Mouse (Mus musculus) midbrain, embryonic 13.5 days (tissue): ENCODE results near the gene Tmem201. TPM values are rescaled to one million over a fixed set of nuclear protein-coding genes. Genes with fewer than 3 reads are reported as not detected.
"Not testable (repeated sequence)": the region's sequence is repeated elsewhere in the genome, so short reads cannot be mapped to it uniquely, and the experiment has no call there.

Experiments
- ATAC-seq: fragments of 200-750 bp; cut with Nextera tagmentation; 2 replicates; pipeline ENCODE4 v1.8.0; 2017; ENCODE audit warnings: mild to moderate bottlenecking, moderate TSS enrichment, moderate library complexity
- H3K27ac ChIP-seq: fragments of 300-500 bp; sonication (generic); 2 replicates; pipeline ENCODE4 v1.5.1; 2015; ENCODE audit warnings: inconsistent platforms, mild to moderate bottlenecking, moderate library complexity
- H3K27me3 ChIP-seq: fragments of 300-500 bp; sonication (generic); 2 replicates; pipeline ENCODE4 v1.6.1; 2015; ENCODE audit warnings: mild to moderate bottlenecking, inconsistent platforms
- H3K36me3 ChIP-seq: fragments of 300-500 bp; sonication (generic); 2 replicates; pipeline ENCODE4 v1.6.1; 2015; ENCODE audit warnings: mild to moderate bottlenecking, inconsistent platforms
- H3K4me1 ChIP-seq: fragments of 300-500 bp; sonication (generic); replicated peaks from 2 replicates; pipeline ENCODE4 v1.6.1; 2015; ENCODE audit warnings: inconsistent platforms
- H3K4me2 ChIP-seq: fragments of 300-500 bp; sonication (generic); replicated peaks from 2 replicates; pipeline ENCODE4 v1.6.1; 2015; ENCODE audit warnings: moderate library complexity, mild to moderate bottlenecking, inconsistent platforms
- H3K4me3 ChIP-seq: fragments of 300-500 bp; sonication (generic); replicated peaks from 2 replicates; pipeline ENCODE4 v1.5.1; 2015; ENCODE audit warnings: mild to moderate bottlenecking, inconsistent platforms
- H3K9ac ChIP-seq: fragments of 300-500 bp; sonication (generic); replicated peaks from 2 replicates; pipeline ENCODE4 v1.6.1; 2015; ENCODE audit warnings: mild to moderate bottlenecking, inconsistent platforms
- H3K9me3 ChIP-seq: fragments of 300-500 bp; sonication (generic); 2 replicates; pipeline ENCODE4 v1.6.1; 2016; ENCODE audit warnings: mild to moderate bottlenecking, inconsistent platforms
- WGBS: fragments of 180-500 bp; shearing (Covaris S2); methylation state at CpG from one replicate; pipeline ENCODE4 v1.1.7; 2015; 5-methylcytosine and 5-hydroxymethylcytosine counted together
- polyA plus RNA-seq: library from polyadenylated mRNA; unstranded; fragments of >200 nt; fragmentation: Nextera tagmentation; extraction: Ambion mirVana; gene quantifications from 2 replicates; pipeline ENCODE4 v1.2.1, GENCODE M21; 2015

The Tmem201 gene
- polyA plus RNA-seq, 1 experiment from 2014 or later = 40.6 TPM

DNA sequence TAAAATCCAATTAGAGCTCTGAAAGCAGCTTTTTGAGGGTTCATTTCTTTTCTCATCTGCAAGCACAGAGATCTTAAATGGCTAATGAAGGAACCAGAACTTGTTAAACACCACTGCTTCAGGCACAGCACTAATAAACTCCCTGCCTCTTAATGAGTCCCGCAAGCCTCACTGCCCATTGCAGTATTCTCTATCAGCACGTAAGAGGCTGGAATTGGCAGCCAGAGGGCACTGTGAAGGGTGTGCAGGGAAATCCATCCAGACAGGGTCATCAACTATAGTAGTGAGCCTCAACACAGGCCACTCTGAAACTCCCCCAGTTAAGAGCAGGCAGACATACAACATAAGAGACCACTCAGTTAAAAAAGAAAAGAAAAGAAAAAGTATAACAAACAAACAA is 34.5 kb upstream of the Tmem201 start:
- Histone ChIP-seq H3K9me3 (no peaks in the 10 kb centered on the region), H3K36me3 (no peaks in the 10 kb centered on the region), H3K9ac (no peak overlapping the region), H3K4me3 (no peak overlapping the region), H3K27ac (no peak overlapping the region), H3K27me3 (peaks cover 14% of the 10 kb centered on the region), H3K4me1 (peaks cover 26% of the 10 kb centered on the region), H3K4me2 (peak overlapping the region; percentile 98)
- 20% methylated on average over 2 of the region's 2 CpGs for WGBS
- ATAC-seq = no peak

DNA sequence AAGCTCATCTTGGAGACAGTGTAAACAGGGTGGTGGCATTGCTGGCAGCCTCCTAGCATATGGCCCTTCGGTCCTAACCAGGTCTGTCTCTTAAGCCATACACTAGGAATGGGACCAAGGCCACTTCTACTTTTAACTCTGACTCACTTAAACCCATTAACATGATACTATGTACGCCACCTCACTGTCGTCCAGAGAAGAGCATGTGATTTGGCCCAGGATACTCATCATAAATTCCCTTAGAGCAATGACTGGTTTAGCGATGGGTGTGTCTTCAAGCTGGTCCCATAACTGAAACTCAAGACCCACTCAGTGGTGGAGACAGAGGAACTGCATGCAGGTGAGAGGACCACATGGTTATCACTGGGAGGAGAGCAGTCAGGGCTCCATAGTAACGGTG is 27.4 kb upstream of the Tmem201 start:
- no peaks in the 10 kb centered on the region for H3K4me1 ChIP-seq
- ATAC-seq = no peak
- WGBS = 92% methylated on average over 5 of the region's 5 CpGs
- H3K4me3 ChIP-seq = no peak overlapping the region
- H3K27me3 ChIP-seq = no peaks in the 10 kb centered on the region
- H3K36me3 ChIP-seq = peaks cover 12% of the 10 kb centered on the region
- H3K27ac ChIP-seq = no peak overlapping the region
- H3K9ac ChIP-seq = no peak overlapping the region
- H3K4me2 ChIP-seq = no peak overlapping the region
- no peaks in the 10 kb centered on the region for H3K9me3 ChIP-seq

DNA sequence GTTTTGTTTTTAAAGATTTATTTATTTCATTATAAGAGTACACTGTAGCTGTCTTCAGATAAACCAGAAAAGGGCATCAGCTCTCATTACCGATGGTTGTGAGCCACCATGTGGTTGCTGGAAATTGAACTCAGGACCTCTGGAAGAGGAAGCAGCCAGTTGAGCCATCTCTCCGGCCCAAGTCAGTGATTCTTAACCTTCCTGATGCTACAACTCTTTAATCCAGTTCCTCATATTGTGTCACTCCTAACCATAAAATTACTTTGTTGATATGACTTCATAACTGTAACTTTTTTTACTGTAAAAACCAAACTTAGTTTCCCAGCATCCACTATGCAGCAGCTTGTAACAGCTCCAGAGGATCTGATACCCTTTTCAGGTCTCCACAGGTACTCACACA is 25.5 kb upstream of the Tmem201 start:
- 97% methylated on average over 2 of the region's 2 CpGs for WGBS
- H3K9me3 ChIP-seq = no peaks in the 10 kb centered on the region
- no peak overlapping the region for H3K9ac ChIP-seq
- peaks cover 16% of the 10 kb centered on the region for H3K36me3 ChIP-seq
- no peaks in the 10 kb centered on the region; the same call in 1 of the 2 replicates for H3K4me1 ChIP-seq
- no peaks in the 10 kb centered on the region for H3K27me3 ChIP-seq
- H3K27ac ChIP-seq = no peak overlapping the region
- no peak overlapping the region for H3K4me3 ChIP-seq
- ATAC-seq = no peak
- no peak overlapping the region for H3K4me2 ChIP-seq

DNA sequence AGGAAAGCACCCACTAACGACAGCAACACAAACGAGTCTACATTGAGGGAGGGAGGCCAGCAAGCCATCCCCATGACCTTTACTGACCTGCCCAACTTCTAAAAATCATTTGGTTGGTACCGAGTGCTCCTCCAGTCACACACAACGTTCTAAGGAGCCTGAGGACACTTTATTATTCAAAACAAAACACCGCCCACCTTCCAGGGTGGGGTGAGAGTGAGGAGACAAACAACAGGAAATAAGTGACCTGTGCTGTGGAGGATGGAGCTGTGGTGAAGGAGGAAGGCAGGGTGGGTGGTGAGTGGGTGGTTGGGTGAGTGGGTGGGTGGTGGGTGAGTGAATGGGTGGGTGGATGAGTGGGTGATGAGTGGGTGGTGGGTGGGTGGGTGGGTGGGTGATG is 21.7 kb upstream of the Tmem201 start:
- 77% methylated on average over 5 of the region's 5 CpGs for WGBS
- Histone ChIP-seq H3K36me3 (peaks cover 19% of the 10 kb centered on the region), H3K9me3 (no peaks in the 10 kb centered on the region), H3K4me1 (no peaks in the 10 kb centered on the region; the same call in 1 of the 2 replicates), H3K4me2 (no peak overlapping the region), H3K4me3 (no peak overlapping the region), H3K9ac (no peak overlapping the region), H3K27ac (no peak overlapping the region), H3K27me3 (no peaks in the 10 kb centered on the region)
- ATAC-seq = no peak

DNA sequence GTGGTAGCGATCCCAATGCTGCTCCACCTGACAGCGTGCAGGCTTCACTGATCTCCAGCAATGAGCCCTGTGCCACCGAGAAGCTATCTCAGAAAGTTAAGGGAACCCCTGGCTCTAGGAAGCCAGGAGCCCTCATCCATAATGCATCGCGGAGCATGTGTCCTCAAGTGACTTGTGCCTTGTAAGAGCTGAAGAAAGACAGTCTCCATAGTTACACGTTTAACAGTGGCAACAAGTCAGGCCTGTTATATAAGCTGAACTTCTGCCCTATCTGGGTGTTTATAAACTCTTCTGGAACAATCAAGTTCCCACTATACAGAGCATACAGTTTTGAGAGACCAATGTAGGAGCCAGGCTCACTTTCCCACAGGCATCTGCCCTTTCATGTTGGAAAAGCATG is 20.6 kb upstream of the Tmem201 start:
- Histone ChIP-seq H3K9ac (no peak overlapping the region), H3K4me3 (no peak overlapping the region), H3K4me2 (no peak overlapping the region), H3K36me3 (peaks cover 19% of the 10 kb centered on the region), H3K4me1 (peaks cover under 1% of the 10 kb centered on the region; the same call in 1 of the 2 replicates), H3K27ac (no peak overlapping the region), H3K9me3 (no peaks in the 10 kb centered on the region), H3K27me3 (peaks cover 6% of the 10 kb centered on the region; the same call in 1 of the 2 replicates)
- WGBS = 80% methylated on average over 6 of the region's 6 CpGs
- no peak for ATAC-seq

DNA sequence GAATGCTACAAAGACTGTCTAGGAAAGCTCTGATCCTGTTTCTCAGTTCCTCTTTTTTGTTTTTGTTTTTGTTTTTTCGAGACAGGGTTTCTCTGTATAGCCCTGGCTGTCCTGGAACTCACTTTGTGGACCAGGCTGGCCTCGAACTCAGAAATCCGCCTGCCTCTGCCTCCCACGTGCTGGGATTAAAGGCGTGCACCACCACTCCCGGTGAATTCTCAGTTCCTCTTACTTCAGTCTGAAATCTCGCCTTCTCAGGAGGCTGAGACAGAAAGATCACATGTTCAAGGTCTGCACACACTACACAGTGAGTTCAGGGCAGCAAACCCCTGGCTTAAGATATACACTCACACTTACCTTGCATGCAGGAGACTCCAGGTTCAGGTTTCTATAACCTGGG is 18.7 kb upstream of the Tmem201 start:
- H3K9ac ChIP-seq, H3K27me3 ChIP-seq, ATAC-seq, H3K4me2 ChIP-seq, H3K27ac ChIP-seq, H3K9me3 ChIP-seq, H3K4me3 ChIP-seq: not testable (repeated sequence)
- WGBS = 93% methylated on average over 7 of the region's 7 CpGs
- Histone ChIP-seq H3K36me3 (peaks cover 14% of the 10 kb centered on the region), H3K4me1 (peaks cover 15% of the 10 kb centered on the region)

DNA sequence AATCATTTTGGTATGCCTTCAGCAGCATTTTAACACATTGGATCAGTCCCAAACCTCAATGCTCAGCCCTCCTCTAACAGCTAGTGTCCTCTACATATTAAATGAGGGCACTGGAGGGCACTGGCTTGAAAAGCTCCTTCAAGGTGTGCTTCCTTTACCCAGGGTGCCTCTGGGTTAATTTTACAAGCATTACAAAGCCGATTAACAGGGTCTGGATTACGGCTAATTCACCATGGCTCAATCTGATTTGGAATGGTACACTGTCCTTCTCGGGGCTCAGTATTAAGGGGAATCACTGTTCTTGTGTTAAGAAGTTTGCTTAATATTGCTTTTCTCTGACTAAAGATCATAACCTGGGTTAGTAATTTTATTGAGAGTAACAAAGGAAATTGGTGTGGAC is 15.0 kb upstream of the Tmem201 start:
- Histone ChIP-seq H3K27me3 (peaks cover 11% of the 10 kb centered on the region), H3K9ac (no peak overlapping the region), H3K4me1 (peaks cover 25% of the 10 kb centered on the region), H3K27ac (no peak overlapping the region), H3K4me2 (no peak overlapping the region), H3K9me3 (no peaks in the 10 kb centered on the region), H3K36me3 (peaks cover 11% of the 10 kb centered on the region), H3K4me3 (no peak overlapping the region)
- ATAC-seq = peak; percentile 65; the same call in 1 of the 2 replicates
- 40% methylated on average over 3 of the region's 3 CpGs for WGBS

DNA sequence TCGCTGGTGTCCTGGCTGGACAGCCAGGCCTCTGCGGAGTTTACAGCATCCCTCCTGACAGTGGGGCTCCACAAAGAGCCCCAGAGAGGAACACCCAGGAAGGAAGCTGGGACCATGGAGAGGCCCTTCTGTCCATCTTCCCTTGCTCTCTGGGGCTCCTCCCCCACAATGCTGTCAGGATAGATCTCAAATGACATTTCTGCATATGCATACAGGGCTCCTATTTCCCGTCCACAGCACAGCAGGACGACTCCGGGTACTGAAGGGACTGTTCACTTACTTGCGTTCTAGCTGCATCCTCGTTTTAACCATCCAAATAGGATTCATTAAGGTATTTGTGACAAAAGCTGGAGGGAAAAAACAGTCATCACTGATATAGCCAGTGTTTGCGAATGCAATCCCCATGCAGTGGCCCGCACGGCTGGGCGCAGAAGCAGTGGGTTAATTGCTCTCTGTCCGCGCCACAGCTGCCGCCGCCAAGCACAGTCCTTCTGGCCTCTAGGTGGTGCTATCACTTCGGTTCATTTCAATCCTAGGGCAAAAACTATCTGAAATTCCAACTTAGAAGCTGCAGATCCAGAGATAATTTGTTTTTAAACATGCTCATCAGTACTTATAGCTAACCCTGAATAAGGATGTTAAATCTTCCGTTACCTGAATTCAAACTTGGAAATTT is 14.4 kb upstream of the Tmem201 start:
- Histone ChIP-seq H3K9ac (peak overlapping the region; percentile 34; the same call in 1 of the 2 replicates), H3K4me2 (peak overlapping the region; percentile 21), H3K27me3 (peaks cover 11% of the 10 kb centered on the region), H3K27ac (no peak overlapping the region), H3K4me1 (peaks cover 25% of the 10 kb centered on the region), H3K36me3 (peaks cover 11% of the 10 kb centered on the region), H3K4me3 (no peak overlapping the region), H3K9me3 (no peaks in the 10 kb centered on the region)
- peak; percentile 88 for ATAC-seq
- 20% methylated on average over 17 of the region's 17 CpGs for WGBS

DNA sequence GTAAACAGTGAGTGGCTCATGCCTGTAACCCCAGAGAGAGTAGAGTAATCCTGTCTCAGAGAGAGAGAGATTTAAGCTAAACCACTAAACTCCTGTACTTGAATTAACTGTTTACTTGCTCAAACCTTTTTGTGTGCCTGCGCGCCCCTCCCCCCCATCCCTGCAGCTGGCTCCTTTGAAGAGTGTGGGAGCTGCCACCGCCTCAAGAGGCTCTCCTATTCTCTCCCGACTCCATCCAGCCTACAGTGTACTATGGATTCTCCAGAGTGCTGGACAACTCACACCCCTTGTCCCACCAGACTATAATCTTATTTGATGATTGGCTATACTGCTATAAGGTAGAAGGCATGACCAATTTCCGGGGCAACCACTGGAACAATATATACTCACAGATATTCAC is 12.8 kb upstream of the Tmem201 start:
- no peak overlapping the region for H3K4me2 ChIP-seq
- no peak overlapping the region; the same call in 1 of the 2 replicates for H3K27ac ChIP-seq
- WGBS = 23% methylated on average over 5 of the region's 5 CpGs
- H3K4me3 ChIP-seq = no peak overlapping the region
- no peaks in the 10 kb centered on the region for H3K9me3 ChIP-seq
- peaks cover 13% of the 10 kb centered on the region for H3K36me3 ChIP-seq
- no peak overlapping the region for H3K9ac ChIP-seq
- peaks cover 25% of the 10 kb centered on the region for H3K4me1 ChIP-seq
- ATAC-seq = no peak
- peaks cover 11% of the 10 kb centered on the region for H3K27me3 ChIP-seq

DNA sequence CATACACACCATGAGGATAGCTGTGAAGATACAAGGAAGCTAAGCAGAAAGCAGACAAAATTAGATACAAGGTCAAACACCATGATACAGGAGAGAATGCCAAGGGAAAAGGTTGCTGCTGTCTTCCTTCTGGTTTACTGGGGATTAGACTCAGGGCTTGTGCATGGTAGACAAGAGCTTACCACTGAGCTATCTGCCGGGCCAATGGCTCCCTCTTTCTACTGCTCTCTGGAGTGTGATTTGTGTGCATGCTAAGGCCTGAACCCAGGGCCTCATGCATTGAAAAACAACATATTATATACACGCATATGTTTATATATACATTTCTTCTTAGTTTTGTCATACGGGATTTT is 11.8 kb upstream of the Tmem201 start:
- WGBS = 96% methylated on average over 3 of the region's 3 CpGs
- H3K9me3 ChIP-seq, H3K4me3 ChIP-seq, ATAC-seq, H3K4me2 ChIP-seq, H3K27ac ChIP-seq, H3K9ac ChIP-seq: not testable (repeated sequence)
- H3K27me3 ChIP-seq = peaks cover 11% of the 10 kb centered on the region
- H3K4me1 ChIP-seq = peaks cover 25% of the 10 kb centered on the region
- H3K36me3 ChIP-seq = peaks cover 19% of the 10 kb centered on the region

DNA sequence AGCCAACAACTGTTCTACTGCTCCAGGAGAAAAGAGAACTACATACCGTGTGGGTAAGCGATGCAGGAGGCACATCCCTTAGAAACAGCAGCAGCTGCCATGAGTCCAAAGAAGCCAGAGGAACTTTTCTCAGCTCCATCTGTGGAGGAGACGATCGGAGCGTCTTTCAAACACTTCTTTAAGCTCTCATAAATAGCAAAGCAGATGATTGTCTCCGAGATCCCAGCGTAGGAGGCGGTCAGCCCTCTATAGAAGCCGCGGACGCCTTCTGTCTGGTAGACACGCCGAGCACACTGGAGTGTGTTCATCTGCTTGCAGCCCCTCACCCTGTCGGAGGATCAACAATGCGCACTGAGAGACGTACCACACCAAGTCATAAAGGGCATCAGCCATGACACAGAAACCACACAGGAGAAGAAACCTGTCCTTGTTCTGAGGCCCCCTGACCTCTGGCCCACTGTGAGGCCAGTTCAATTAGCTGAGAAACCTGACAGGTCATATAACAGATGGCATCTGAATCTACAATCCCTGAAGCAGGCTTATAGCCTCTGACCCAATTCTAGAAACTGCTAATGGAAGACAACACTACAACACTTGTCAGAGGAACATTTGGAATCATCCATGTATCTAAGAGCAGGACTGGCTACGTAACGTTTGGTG is 11.3 kb upstream of the Tmem201 start:
- Histone ChIP-seq H3K9ac (no peak overlapping the region), H3K36me3 (peaks cover 22% of the 10 kb centered on the region), H3K27me3 (peaks cover 8% of the 10 kb centered on the region), H3K4me1 (peaks cover 25% of the 10 kb centered on the region), H3K4me2 (no peak overlapping the region), H3K27ac (no peak overlapping the region), H3K4me3 (no peak overlapping the region), H3K9me3 (no peaks in the 10 kb centered on the region)
- ATAC-seq = no peak
- 84% methylated on average over 18 of the region's 18 CpGs for WGBS

DNA sequence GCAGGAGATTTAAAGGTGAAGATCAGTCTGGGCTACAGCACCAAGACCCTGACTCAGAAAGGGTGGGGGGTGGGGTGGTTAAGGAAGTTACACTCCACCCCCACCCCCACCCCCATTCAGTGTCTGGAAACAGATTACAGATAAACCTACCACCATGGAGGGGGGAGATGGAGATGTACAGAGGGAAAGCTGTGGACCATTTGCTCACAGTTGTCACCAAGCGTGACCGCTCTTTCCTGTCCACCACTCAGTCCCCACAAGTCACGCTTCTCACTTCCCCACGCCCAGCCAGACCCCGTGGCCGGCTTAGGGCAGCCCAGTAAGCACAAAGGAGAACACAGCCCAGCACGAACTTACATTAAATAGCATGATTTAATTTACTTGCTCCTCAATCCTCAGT is 6.3 kb upstream of the Tmem201 start:
- 93% methylated on average over 7 of the region's 7 CpGs for WGBS
- ATAC-seq = no peak
- H3K27me3 ChIP-seq = no peaks in the 10 kb centered on the region
- peaks cover 46% of the 10 kb centered on the region for H3K36me3 ChIP-seq
- no peak overlapping the region for H3K4me3 ChIP-seq
- H3K27ac ChIP-seq = no peak overlapping the region
- no peaks in the 10 kb centered on the region for H3K4me1 ChIP-seq
- H3K9me3 ChIP-seq = no peaks in the 10 kb centered on the region
- no peak overlapping the region for H3K4me2 ChIP-seq
- no peak overlapping the region for H3K9ac ChIP-seq
